Mouse (Mus musculus) C2C12 (cell line): ENCODE data around the gene Psmd9. TPM values are rescaled to one million over a fixed set of nuclear protein-coding genes. Genes with fewer than 3 reads are reported as not detected.

ENCODE experiments used
- H3K27me3 ChIP-seq: one replicate; pipeline ENCODE4 v1.6.1; 2011; ENCODE audit not compliant: control insufficient read depth, insufficient read depth, insufficient read length
- H3K36me3 ChIP-seq: one replicate; pipeline ENCODE4 v1.6.1; 2011; ENCODE audit not compliant: control insufficient read depth, insufficient read depth
- H3K4me3 ChIP-seq: one replicate; pipeline ENCODE4 v1.5.1; 2011; ENCODE audit warnings: mild to moderate bottlenecking, control low read depth; ENCODE audit not compliant: poor library complexity, insufficient read depth, severe bottlenecking
- H3K79me2 ChIP-seq: one replicate; pipeline ENCODE4 v1.6.1; 2011; ENCODE audit not compliant: control insufficient read depth, insufficient read depth
- H3K79me3 ChIP-seq: one replicate; pipeline ENCODE4 v1.6.1; 2011; ENCODE audit warnings: low read depth, control low read depth
- H3ac ChIP-seq: one replicate; pipeline ENCODE3; 2011; ENCODE audit warnings: low read depth; ENCODE audit not compliant: control insufficient read depth, insufficient read length
- CEBPB ChIP-seq: IDR thresholded peaks from one replicate; pipeline ENCODE4 v1.6.1; 2011; ENCODE audit warnings: low read depth, mild to moderate bottlenecking, control low read depth, moderate library complexity
- CTCF ChIP-seq: IDR thresholded peaks from one replicate; pipeline ENCODE4 v1.5.1; 2011; ENCODE audit not compliant: control insufficient read depth, insufficient read depth, insufficient read length
- FOSL1 ChIP-seq: IDR thresholded peaks from one replicate; pipeline ENCODE4 v1.8.0; 2011; ENCODE audit warnings: mild to moderate bottlenecking, low read length; ENCODE audit not compliant: poor library complexity, insufficient read depth, severe bottlenecking
- MAX ChIP-seq: IDR thresholded peaks from one replicate; pipeline ENCODE4 v1.6.1; 2011; ENCODE audit warnings: mild to moderate bottlenecking, control low read depth
- MYOD1 ChIP-seq: IDR thresholded peaks from one replicate; pipeline ENCODE4 v1.6.1; 2011; ENCODE audit warnings: low read depth; ENCODE audit not compliant: control insufficient read depth, insufficient read length
- MYOG ChIP-seq: IDR thresholded peaks from one replicate; pipeline ENCODE4 v1.6.1; 2011; ENCODE audit not compliant: control insufficient read depth, insufficient read length; ENCODE audit errors: extremely low read depth
- USF1 ChIP-seq: IDR thresholded peaks from one replicate; pipeline ENCODE4 v1.6.1; 2011; ENCODE audit warnings: low read depth, mild to moderate bottlenecking, control low read depth, moderate library complexity
- polyA plus RNA-seq: library from polyadenylated mRNA; unstranded; fragments of >200 nt; fragmentation: generic; extraction: Trizol; gene quantifications from one replicate; pipeline ENCODE4 v1.2.1, GENCODE M21; 2012; ENCODE audit warnings: missing spikeins

Gene Psmd9
- polyA plus RNA-seq, 1 experiment, result 33.2 TPM

DNA sequence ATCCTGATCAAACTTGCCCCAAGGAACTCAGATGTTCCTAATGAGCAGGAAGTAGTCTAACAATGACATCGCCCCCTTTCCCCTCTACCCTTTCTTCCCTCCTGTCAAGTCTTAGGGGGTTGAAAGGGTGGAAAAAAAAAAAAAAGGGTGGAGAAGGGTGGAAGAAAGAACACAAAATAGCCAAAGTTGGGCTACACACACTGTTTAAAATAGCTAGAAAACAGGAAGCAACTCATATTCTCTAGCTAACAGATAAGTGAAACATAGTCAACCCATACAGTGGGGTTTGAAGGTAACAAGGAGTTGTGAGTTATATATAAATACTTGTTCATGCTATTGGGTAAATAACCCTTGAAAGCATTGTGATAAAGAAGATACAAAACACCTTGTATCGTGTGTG, 63.0 kb downstream of the Psmd9 start:
- TF ChIP-seq MYOG (no peak), MYOD1 (no peak), USF1 (no peak), CEBPB (no peak), CTCF (no peak), MAX (no peak), FOSL1 (no peak)
- Histone ChIP-seq H3K79me3 (peaks cover 22% of the 10 kb centered on the region), H3K36me3 (peaks cover 22% of the 10 kb centered on the region), H3ac (no peak overlapping the region), H3K27me3 (no peaks in the 10 kb centered on the region), H3K4me3 (no peak overlapping the region), H3K79me2 (peaks cover 41% of the 10 kb centered on the region)

DNA sequence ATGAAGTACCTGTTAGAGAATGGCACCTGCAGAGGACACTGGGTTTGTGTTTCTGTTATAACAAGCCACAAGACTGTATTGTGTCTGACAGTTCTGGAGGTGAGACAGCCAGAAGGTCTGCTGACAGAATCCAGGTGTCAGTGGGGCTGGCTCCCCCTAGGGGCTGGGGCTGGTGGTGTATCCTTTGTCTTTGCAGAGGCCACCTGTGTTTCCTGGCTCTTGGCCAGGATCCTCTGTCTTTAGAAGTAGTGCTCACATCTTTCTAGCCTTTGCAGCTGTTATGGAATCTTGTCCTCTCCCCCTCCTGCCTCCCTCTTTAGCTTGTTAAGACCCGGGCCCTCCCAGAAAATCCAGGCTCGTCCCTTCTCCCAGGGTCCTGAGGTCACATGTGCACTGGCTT, 66.5 kb downstream of the Psmd9 start:
- H3K36me3 ChIP-seq, result peaks cover 40% of the 10 kb centered on the region
- H3K79me3 ChIP-seq, result peaks cover 7% of the 10 kb centered on the region
- H3K27me3 ChIP-seq, result no peaks in the 10 kb centered on the region

DNA sequence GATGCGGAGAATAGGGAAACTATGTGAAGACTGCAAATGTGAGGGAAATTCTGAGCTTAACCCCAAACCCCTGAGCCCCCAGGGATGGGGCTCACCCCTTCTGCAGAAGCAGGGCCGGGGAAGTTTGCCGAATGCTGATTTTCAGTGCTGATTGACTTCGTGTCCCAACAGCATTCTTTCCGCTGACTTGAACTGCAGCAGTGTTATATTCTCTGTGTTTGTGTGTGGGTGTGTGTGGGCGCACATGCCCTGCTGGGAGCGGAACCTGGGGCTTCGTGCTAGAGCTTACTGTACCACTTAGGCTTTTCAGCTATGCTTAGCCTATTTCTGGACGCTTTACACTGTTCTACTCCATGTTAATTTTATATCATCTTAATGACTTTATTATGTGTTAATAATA, 67.2 kb downstream of the Psmd9 start:
- H3K36me3 ChIP-seq, result peaks cover 42% of the 10 kb centered on the region
- peaks cover 7% of the 10 kb centered on the region for H3K79me3 ChIP-seq
- peaks cover 19% of the 10 kb centered on the region for H3K79me2 ChIP-seq
- no peak overlapping the region for H3ac ChIP-seq
- no peaks in the 10 kb centered on the region for H3K27me3 ChIP-seq
- TF ChIP-seq CEBPB, result no peak
- TF ChIP-seq MAX, result no peak
- no peak for TF ChIP-seq FOSL1
- TF ChIP-seq USF1, result no peak
- no peak for TF ChIP-seq MYOD1
- no peak for TF ChIP-seq CTCF
- no peak for TF ChIP-seq MYOG
- no peak overlapping the region for H3K4me3 ChIP-seq

More for the DNA sequence above, 66.5 kb downstream of the Psmd9 start:
- H3K4me3 ChIP-seq, result no peak overlapping the region
- peaks cover 19% of the 10 kb centered on the region for H3K79me2 ChIP-seq
- no peak overlapping the region for H3ac ChIP-seq
- no peak for TF ChIP-seq MYOG
- TF ChIP-seq CTCF, result peak; percentile 54

DNA sequence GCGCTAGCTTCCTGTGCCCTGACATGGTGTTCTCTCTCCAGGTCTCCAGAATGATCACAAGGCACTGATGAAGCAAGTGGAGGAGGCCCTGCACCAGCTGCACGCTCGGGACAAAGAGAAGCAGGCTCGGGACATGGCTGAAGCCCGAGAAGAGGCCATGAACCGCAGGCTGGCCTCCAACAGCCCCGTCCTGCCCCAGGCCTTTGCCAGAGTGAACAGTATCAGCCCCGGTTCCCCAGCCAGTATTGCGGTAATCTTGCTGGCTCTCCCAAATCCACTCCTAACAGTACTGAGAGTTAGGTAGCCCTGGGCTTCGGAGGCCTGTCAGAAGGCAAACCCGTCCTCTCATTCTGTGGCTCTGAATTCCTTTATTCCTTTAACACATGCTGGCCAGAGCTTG, 70.3 kb downstream of the Psmd9 start:
- no peaks in the 10 kb centered on the region for H3K27me3 ChIP-seq
- H3K4me3 ChIP-seq, result no peak overlapping the region
- H3ac ChIP-seq, result no peak overlapping the region
- H3K36me3 ChIP-seq, result peaks cover 48% of the 10 kb centered on the region
- TF ChIP-seq CEBPB, result no peak
- no peak for TF ChIP-seq CTCF
- no peak for TF ChIP-seq MAX
- TF ChIP-seq FOSL1, result no peak
- no peak for TF ChIP-seq MYOD1
- no peak for TF ChIP-seq MYOG
- no peak for TF ChIP-seq USF1
- no peaks in the 10 kb centered on the region for H3K79me2 ChIP-seq
- no peaks in the 10 kb centered on the region for H3K79me3 ChIP-seq

DNA sequence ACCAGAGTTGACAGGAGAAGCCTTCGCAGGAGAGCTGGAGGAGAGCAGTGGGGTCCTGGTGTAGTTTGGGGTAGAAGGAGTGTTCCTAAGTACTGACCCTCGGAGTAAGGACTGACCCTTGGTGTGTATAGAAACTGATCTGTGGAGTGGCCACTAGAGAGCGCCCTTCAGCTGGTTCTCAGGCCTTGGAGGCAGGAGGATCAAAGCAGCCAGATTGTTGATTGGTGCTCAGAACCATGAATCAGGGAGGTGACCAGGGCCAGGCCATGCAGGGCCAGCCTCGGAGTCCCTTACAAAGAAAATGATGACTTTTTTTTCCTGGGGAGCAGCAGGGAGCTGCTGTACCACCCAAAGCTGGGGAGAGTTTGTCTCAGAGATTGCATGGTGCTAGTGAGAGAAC, 76.3 kb downstream of the Psmd9 start:
- H3K79me3 ChIP-seq, result no peaks in the 10 kb centered on the region
- no peaks in the 10 kb centered on the region for H3K79me2 ChIP-seq
- no peak overlapping the region for H3K4me3 ChIP-seq
- TF ChIP-seq CTCF (peak; percentile 41), MAX (no peak)
- no peak overlapping the region for H3ac ChIP-seq
- peaks cover 11% of the 10 kb centered on the region for H3K36me3 ChIP-seq
- no peaks in the 10 kb centered on the region for H3K27me3 ChIP-seq

DNA sequence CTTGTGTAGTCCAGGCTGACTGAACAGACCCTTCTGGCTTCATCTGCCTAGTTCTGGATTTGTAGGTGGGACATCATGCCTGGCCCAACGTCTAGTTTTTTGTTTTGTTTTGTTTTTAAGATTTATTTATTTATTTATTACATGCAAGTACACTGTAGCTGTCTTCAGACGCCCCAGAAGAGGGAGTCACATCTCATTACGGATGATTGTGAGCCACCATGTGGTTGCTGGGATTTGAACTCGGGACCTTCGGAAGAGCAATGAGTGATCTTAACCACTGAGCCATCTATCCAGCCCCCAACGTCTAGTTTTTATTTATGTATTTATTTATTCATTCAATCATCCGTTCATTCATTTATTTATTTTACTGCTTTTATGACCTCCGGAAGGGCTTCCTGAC, 82.2 kb downstream of the Psmd9 start:
- Histone ChIP-seq H3K79me3 (no peaks in the 10 kb centered on the region), H3ac (no peak overlapping the region), H3K27me3 (no peaks in the 10 kb centered on the region), H3K4me3 (no peak overlapping the region), H3K79me2 (no peaks in the 10 kb centered on the region), H3K36me3 (no peaks in the 10 kb centered on the region)
- TF ChIP-seq CTCF, result no peak
- no peak for TF ChIP-seq MYOD1

DNA sequence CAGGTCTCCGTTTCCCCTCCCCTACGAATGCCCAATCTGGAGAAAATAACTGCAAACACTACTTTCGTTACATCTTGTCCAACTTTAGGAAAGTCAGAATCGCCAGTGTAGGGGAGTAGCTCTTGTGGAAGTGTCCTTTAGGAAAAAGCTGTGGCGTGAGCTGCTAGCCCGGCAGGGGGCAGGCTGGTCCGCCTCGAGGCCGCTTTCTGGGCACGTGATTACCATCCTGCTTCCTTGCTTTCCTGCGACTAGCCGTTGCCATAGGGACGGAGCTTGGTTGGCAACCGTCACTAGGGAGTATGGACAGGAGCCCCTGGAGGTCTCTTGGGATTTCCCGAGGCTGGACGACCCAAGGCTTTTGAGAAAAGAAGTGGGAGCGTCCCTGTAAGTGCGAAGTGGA, 82.6 kb downstream of the Psmd9 start, which contains the start of gene Wdr66:
Gene Wdr66 (plus strand): TSS at position 269 of the 400 bp plus-strand sequence.
- H3K36me3 ChIP-seq, result no peaks in the 10 kb centered on the region
- H3K4me3 ChIP-seq, result no peak within 1 kb of the TSS

More for the DNA sequence above, 82.6 kb downstream of the Psmd9 start, which contains the start of gene Wdr66:
- Histone ChIP-seq H3K27me3 (no peaks in the 10 kb centered on the region), H3ac (no peak within 1 kb of the TSS), H3K79me3 (no peaks in the 10 kb centered on the region), H3K79me2 (no peaks in the 10 kb centered on the region)
- TF ChIP-seq CEBPB (no peak), MAX (peak; percentile 66), USF1 (peak; percentile 88), MYOD1 (no peak), MYOG (no peak), FOSL1 (no peak), CTCF (peak; percentile 77)
